Mouse (Mus musculus): ENCODE results near the gene Rbm4b. TPM values are rescaled to one million over a fixed set of nuclear protein-coding genes. Genes with fewer than 3 reads are reported as not detected.

Rbm4b gene
- 110 and 116 TPM in 2 replicates for polyA plus RNA-seq (2014; fragmentation: Nextera tagmentation; extraction: Ambion mirVana)

GRCm38 (mm10) chr19:4756193-4756911 lies at the start of gene Rbm4b:
Gene Rbm4b, plus strand, starts transcription at chr19:4756497.
- Histone ChIP-seq H3K4me1 (ENCODE audit: control insufficient read depth, insufficient read depth, low read length) (no peaks in the 10 kb centered on the region), H3K27me3 (ENCODE audit: control insufficient read depth, insufficient read depth, low read length) (no peaks in the 10 kb centered on the region), H3K36me3 (replicated peaks; ENCODE audit: control insufficient read depth, insufficient read depth, low read depth, low read length) (no peaks in the 10 kb centered on the region; the same call in 1 of the 2 replicates), H3K4me3 (ENCODE audit: low read depth, low read length) (peak within 1 kb of the TSS; percentile 71), H3K4me2 (ENCODE audit: low read depth, low read length) (peak within 1 kb of the TSS; percentile 68), H3K27ac (replicated peaks; ENCODE audit: low read depth, low read length) (peak within 1 kb of the TSS; percentile 92), H3K9ac (replicated peaks; ENCODE audit: low read length) (peak within 1 kb of the TSS; percentile 92), H3K9me3 (replicated peaks; ENCODE audit: control insufficient read depth, low read length) (no peaks in the 10 kb centered on the region)
- WGBS, result under 1% methylated on average over 65 of the region's 65 CpGs
- DNase-seq (ENCODE audit: low spot score) (peak; percentile 100), ATAC-seq (replicated peaks; ENCODE audit: insufficient number of reproducible peaks, low FRiP score, low TSS enrichment, low read depth) (peak; percentile 93)

GRCm38 (mm10) chr19:4708765-4709164 lies 47.5 kb upstream of the Rbm4b start:
- Histone ChIP-seq H3K27ac (replicated peaks; ENCODE audit: low read depth, low read length) (no peak overlapping the region), H3K4me2 (ENCODE audit: low read depth, low read length) (no peak overlapping the region), H3K36me3 (replicated peaks; ENCODE audit: control insufficient read depth, insufficient read depth, low read depth, low read length) (no peaks in the 10 kb centered on the region), H3K9ac (replicated peaks; ENCODE audit: low read length) (no peak overlapping the region), H3K4me3 (ENCODE audit: low read depth, low read length) (no peak overlapping the region), H3K9me3 (replicated peaks; ENCODE audit: control insufficient read depth, low read length) (no peaks in the 10 kb centered on the region), H3K27me3 (ENCODE audit: control insufficient read depth, insufficient read depth, low read length) (peaks cover 7% of the 10 kb centered on the region; the same call in 1 of the 2 replicates), H3K4me1 (ENCODE audit: control insufficient read depth, insufficient read depth, low read length) (peaks cover 2% of the 10 kb centered on the region; the same call in 1 of the 2 replicates)
- 85% methylated on average over 10 of the region's 10 CpGs for WGBS
- ATAC-seq (replicated peaks; ENCODE audit: insufficient number of reproducible peaks, low FRiP score, low TSS enrichment, low read depth), result no peak
- no peak for DNase-seq (ENCODE audit: low spot score)

GRCm38 (mm10) chr19:4711098-4711600 lies 45.1 kb upstream of the Rbm4b start, which contains the start of gene Sptbn2:
Gene Sptbn2, plus strand, starts transcription at chr19:4711167.
- H3K9me3 ChIP-seq (replicated peaks; ENCODE audit: control insufficient read depth, low read length), result no peaks in the 10 kb centered on the region
- H3K9ac ChIP-seq (replicated peaks; ENCODE audit: low read length), result peak within 1 kb of the TSS; percentile 78
- peaks cover 12% of the 10 kb centered on the region; the same call in 1 of the 2 replicates for H3K27me3 ChIP-seq (ENCODE audit: control insufficient read depth, insufficient read depth, low read length)
- 9% methylated on average over 13 of the region's 13 CpGs for WGBS
- peak within 1 kb of the TSS; percentile 99 for H3K4me2 ChIP-seq (ENCODE audit: low read depth, low read length)
- H3K4me3 ChIP-seq (ENCODE audit: low read depth, low read length), result peak within 1 kb of the TSS; percentile 69
- peaks cover 2% of the 10 kb centered on the region; the same call in 1 of the 2 replicates for H3K4me1 ChIP-seq (ENCODE audit: control insufficient read depth, insufficient read depth, low read length)
- no peak within 1 kb of the TSS; the same call in 1 of the 2 replicates for H3K27ac ChIP-seq (replicated peaks; ENCODE audit: low read depth, low read length)
- no peaks in the 10 kb centered on the region for H3K36me3 ChIP-seq (replicated peaks; ENCODE audit: control insufficient read depth, insufficient read depth, low read depth, low read length)
- ATAC-seq (replicated peaks; ENCODE audit: insufficient number of reproducible peaks, low FRiP score, low TSS enrichment, low read depth) (peak; percentile 10; the same call in 1 of the 2 replicates), DNase-seq (ENCODE audit: low spot score) (peak; percentile 25)

- 1% methylated on average over 41 of the region's 65 CpGs for WGBS
- peaks cover 12% of the 10 kb centered on the region; the same call in 1 of the 2 replicates for H3K27me3 ChIP-seq (ENCODE audit: control insufficient read depth, insufficient read depth, low read length)
- H3K4me2 ChIP-seq (ENCODE audit: low read depth, low read length), result peak overlapping the region; percentile 99
- H3K36me3 ChIP-seq (replicated peaks; ENCODE audit: control insufficient read depth, insufficient read depth, low read depth, low read length), result no peaks in the 10 kb centered on the region
- H3K4me1 ChIP-seq (ENCODE audit: control insufficient read depth, insufficient read depth, low read length), result peaks cover 2% of the 10 kb centered on the region; the same call in 1 of the 2 replicates
- peak overlapping the region; percentile 69 for H3K4me3 ChIP-seq (ENCODE audit: low read depth, low read length)
- no peak overlapping the region; the same call in 1 of the 2 replicates for H3K27ac ChIP-seq (replicated peaks; ENCODE audit: low read depth, low read length)
- H3K9ac ChIP-seq (replicated peaks; ENCODE audit: low read length), result peak overlapping the region; percentile 78
- H3K9me3 ChIP-seq (replicated peaks; ENCODE audit: control insufficient read depth, low read length), result no peaks in the 10 kb centered on the region
- peak; percentile 64 for DNase-seq (ENCODE audit: low spot score)
- ATAC-seq (replicated peaks; ENCODE audit: insufficient number of reproducible peaks, low FRiP score, low TSS enrichment, low read depth), result peak; percentile 73
Measured at GRCm38 (mm10) chr19:4711601-4712155, 44.6 kb upstream of the Rbm4b start.

- ATAC-seq (replicated peaks; ENCODE audit: insufficient number of reproducible peaks, low FRiP score, low TSS enrichment, low read depth) (peak; percentile 48), DNase-seq (ENCODE audit: low spot score) (peak; percentile 60)
- Histone ChIP-seq H3K9ac (replicated peaks; ENCODE audit: low read length) (peak overlapping the region; percentile 78), H3K4me3 (ENCODE audit: low read depth, low read length) (peak overlapping the region; percentile 69), H3K4me1 (ENCODE audit: control insufficient read depth, insufficient read depth, low read length) (peaks cover 2% of the 10 kb centered on the region; the same call in 1 of the 2 replicates), H3K9me3 (replicated peaks; ENCODE audit: control insufficient read depth, low read length) (no peaks in the 10 kb centered on the region), H3K36me3 (replicated peaks; ENCODE audit: control insufficient read depth, insufficient read depth, low read depth, low read length) (no peaks in the 10 kb centered on the region), H3K27me3 (ENCODE audit: control insufficient read depth, insufficient read depth, low read length) (peaks cover 12% of the 10 kb centered on the region; the same call in 1 of the 2 replicates), H3K27ac (replicated peaks; ENCODE audit: low read depth, low read length) (no peak overlapping the region; the same call in 1 of the 2 replicates), H3K4me2 (ENCODE audit: low read depth, low read length) (peak overlapping the region; percentile 99)
- under 1% methylated on average over 56 of the region's 60 CpGs for WGBS
Measured at GRCm38 (mm10) chr19:4712156-4712780, 44.0 kb upstream of the Rbm4b start.

GRCm38 (mm10) chr19:4712781-4713526 lies 43.3 kb upstream of the Rbm4b start:
- no peak for DNase-seq (ENCODE audit: low spot score)
- WGBS, result 36% methylated on average over 13 of the region's 13 CpGs

GRCm38 (mm10) chr19:4713886-4714285 lies 42.4 kb upstream of the Rbm4b start:
- ATAC-seq (replicated peaks; ENCODE audit: insufficient number of reproducible peaks, low FRiP score, low TSS enrichment, low read depth), result no peak
- DNase-seq (ENCODE audit: low spot score), result peak; percentile 56
- no peak overlapping the region for H3K9ac ChIP-seq (replicated peaks; ENCODE audit: low read length)
- H3K27ac ChIP-seq (replicated peaks; ENCODE audit: low read depth, low read length), result no peak overlapping the region
- H3K4me1 ChIP-seq (ENCODE audit: control insufficient read depth, insufficient read depth, low read length), result peaks cover 2% of the 10 kb centered on the region; the same call in 1 of the 2 replicates
- WGBS, result 36% methylated on average over 3 of the region's 3 CpGs
- no peak overlapping the region for H3K4me3 ChIP-seq (ENCODE audit: low read depth, low read length)
- no peak overlapping the region for H3K4me2 ChIP-seq (ENCODE audit: low read depth, low read length)
- H3K27me3 ChIP-seq (ENCODE audit: control insufficient read depth, insufficient read depth, low read length), result peaks cover 12% of the 10 kb centered on the region; the same call in 1 of the 2 replicates
- no peaks in the 10 kb centered on the region for H3K9me3 ChIP-seq (replicated peaks; ENCODE audit: control insufficient read depth, low read length)
- no peaks in the 10 kb centered on the region for H3K36me3 ChIP-seq (replicated peaks; ENCODE audit: control insufficient read depth, insufficient read depth, low read depth, low read length)

More at GRCm38 (mm10) chr19:4712781-4713526, 43.3 kb upstream of the Rbm4b start:
- H3K4me1 ChIP-seq (ENCODE audit: control insufficient read depth, insufficient read depth, low read length), result peaks cover 2% of the 10 kb centered on the region; the same call in 1 of the 2 replicates
- H3K27me3 ChIP-seq (ENCODE audit: control insufficient read depth, insufficient read depth, low read length), result peaks cover 12% of the 10 kb centered on the region; the same call in 1 of the 2 replicates
- H3K36me3 ChIP-seq (replicated peaks; ENCODE audit: control insufficient read depth, insufficient read depth, low read depth, low read length), result no peaks in the 10 kb centered on the region
- peak overlapping the region; percentile 69 for H3K4me3 ChIP-seq (ENCODE audit: low read depth, low read length)
- peak overlapping the region; percentile 78 for H3K9ac ChIP-seq (replicated peaks; ENCODE audit: low read length)
- no peaks in the 10 kb centered on the region for H3K9me3 ChIP-seq (replicated peaks; ENCODE audit: control insufficient read depth, low read length)
- no peak overlapping the region for H3K27ac ChIP-seq (replicated peaks; ENCODE audit: low read depth, low read length)
- peak overlapping the region; percentile 99 for H3K4me2 ChIP-seq (ENCODE audit: low read depth, low read length)
- ATAC-seq (replicated peaks; ENCODE audit: insufficient number of reproducible peaks, low FRiP score, low TSS enrichment, low read depth), result no peak
